Mouse (Mus musculus): ENCODE results near the gene Pik3ip1.
A peak's percentile ranks its signal among the peaks of the same experiment; 100 is the strongest.

Gene Pik3ip1

GRCm38 (mm10) chr11:3302792-3303191 lies 27.4 kb upstream of the Pik3ip1 start:
- no peak for DNase-seq (ENCODE audit: low spot score in 2 of 2)

GRCm38 (mm10) chr11:3305821-3306220 lies 24.4 kb upstream of the Pik3ip1 start:
- no peak for DNase-seq (ENCODE audit: low spot score in 2 of 2)

- no peak for DNase-seq (ENCODE audit: low spot score in 2 of 2)
Measured at GRCm38 (mm10) chr11:3307875-3308274, 22.3 kb upstream of the Pik3ip1 start.

GRCm38 (mm10) chr11:3309884-3310283 lies 20.3 kb upstream of the Pik3ip1 start:
- no peak for DNase-seq (ENCODE audit: low spot score in 2 of 2)

- no peak for DNase-seq (ENCODE audit: low spot score in 2 of 2)
Measured at GRCm38 (mm10) chr11:3310789-3311585, 19.2 kb upstream of the Pik3ip1 start.

- no peak for DNase-seq (ENCODE audit: low spot score in 2 of 2)
Measured at GRCm38 (mm10) chr11:3311586-3312347, 18.4 kb upstream of the Pik3ip1 start.

GRCm38 (mm10) chr11:3313294-3313693 lies 16.9 kb upstream of the Pik3ip1 start:
- DNase-seq (ENCODE audit: low spot score in 2 of 2), result no peak

- DNase-seq (ENCODE audit: low spot score in 2 of 2), result peak in 1 of 2 experiments; percentile 58
Measured at GRCm38 (mm10) chr11:3314148-3314547, 16.1 kb upstream of the Pik3ip1 start.

- no peak for DNase-seq (ENCODE audit: low spot score in 2 of 2)
Measured at GRCm38 (mm10) chr11:3318286-3318685, 11.9 kb upstream of the Pik3ip1 start.

GRCm38 (mm10) chr11:3328271-3328670 lies 1.9 kb upstream of the Pik3ip1 start:
- no peak for DNase-seq (ENCODE audit: low spot score in 2 of 2)

GRCm38 (mm10) chr11:3328806-3329775 lies 1.1 kb upstream of the Pik3ip1 start:
- no peak for DNase-seq (ENCODE audit: low spot score in 2 of 2)

- DNase-seq (ENCODE audit: low spot score in 2 of 2), result peak; percentile 61 to 83
Measured at GRCm38 (mm10) chr11:3330566-3330965, 365 bp downstream of the Pik3ip1 start.

GRCm38 (mm10) chr11:3330991-3331750 lies 970 bp downstream of the Pik3ip1 start:
- DNase-seq (ENCODE audit: low spot score in 2 of 2), result no peak

GRCm38 (mm10) chr11:3331756-3332642 lies 1.8 kb downstream of the Pik3ip1 start:
- DNase-seq (ENCODE audit: low spot score in 2 of 2), result peak; percentile 73 to 89

GRCm38 (mm10) chr11:3333111-3333695 lies 3.0 kb downstream of the Pik3ip1 start:
- no peak for DNase-seq (ENCODE audit: low spot score in 2 of 2)

GRCm38 (mm10) chr11:3334141-3334710 lies 4.0 kb downstream of the Pik3ip1 start:
- no peak for DNase-seq (ENCODE audit: low spot score in 2 of 2)

- DNase-seq (ENCODE audit: low spot score in 2 of 2), result no peak
Measured at GRCm38 (mm10) chr11:3334711-3335316, 4.6 kb downstream of the Pik3ip1 start.

- peak in 1 of 2 experiments; percentile 44 for DNase-seq (ENCODE audit: low spot score in 2 of 2)
Measured at GRCm38 (mm10) chr11:3335651-3336216, 5.5 kb downstream of the Pik3ip1 start.
